Mouse (Mus musculus) testis, adult 2 months (tissue): ENCODE results near the gene Bckdha.

ENCODE experiments used
- CTCF ChIP-seq: fragments of 200-500 bp; IDR thresholded peaks from 2 replicates; pipeline ENCODE4 v1.5.1; 2012; ENCODE audit warnings: low read depth, mild to moderate bottlenecking, inconsistent platforms, low read length, moderate library complexity; ENCODE audit not compliant: control insufficient read depth, insufficient read depth, insufficient replicate concordance
- POLR2A ChIP-seq: fragments of 200-500 bp; IDR thresholded peaks from 2 replicates; pipeline ENCODE4 v1.6.1; 2012; ENCODE audit warnings: low read depth, mild to moderate bottlenecking, inconsistent platforms, low read length, moderate library complexity; ENCODE audit not compliant: control insufficient read depth

GRCm38 (mm10) chr7:25611501-25611900, 47.3 kb downstream of the Bckdha start:
- TF ChIP-seq POLR2A (no peak), CTCF (no peak)
